Mouse (Mus musculus): ENCODE results near the gene Zfp568.

Zfp568 gene

GRCm38 (mm10) chr7:29992698-29993097 lies 8.9 kb downstream of the Zfp568 start:
- no peak for DNase-seq

GRCm38 (mm10) chr7:29993340-29993739 lies 9.6 kb downstream of the Zfp568 start:
- DNase-seq: no peak

DNA sequence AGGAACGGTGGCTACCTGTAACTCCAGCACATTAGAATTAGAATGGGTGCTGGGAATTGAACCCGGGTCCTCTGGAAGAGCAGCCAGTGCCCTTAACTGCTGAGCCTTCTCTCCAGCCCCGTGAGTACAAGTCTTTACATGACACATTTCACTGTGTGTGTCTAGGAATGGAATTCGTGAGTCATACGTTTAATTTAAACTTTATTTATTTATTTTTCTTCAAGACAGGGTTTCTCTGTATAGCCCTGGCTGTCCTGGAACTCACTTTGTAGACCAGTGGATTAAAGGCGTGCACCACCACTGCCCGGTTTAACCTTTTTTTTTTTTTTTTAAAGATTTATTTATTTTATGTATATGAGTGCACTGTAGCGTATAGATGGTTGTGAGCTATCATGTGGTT lies 11.4 kb downstream of the Zfp568 start:
- no peak for DNase-seq

- DNase-seq: no peak
Observed at GRCm38 (mm10) chr7:30000601-30001000, 16.8 kb downstream of the Zfp568 start.

- no peak for DNase-seq
Observed at GRCm38 (mm10) chr7:30007601-30008000, 23.8 kb downstream of the Zfp568 start.

GRCm38 (mm10) chr7:30008020-30008690 lies 24.4 kb downstream of the Zfp568 start:
- DNase-seq: no peak

GRCm38 (mm10) chr7:30009321-30010085 lies 25.7 kb downstream of the Zfp568 start:
- DNase-seq: peak; percentile 45

DNA sequence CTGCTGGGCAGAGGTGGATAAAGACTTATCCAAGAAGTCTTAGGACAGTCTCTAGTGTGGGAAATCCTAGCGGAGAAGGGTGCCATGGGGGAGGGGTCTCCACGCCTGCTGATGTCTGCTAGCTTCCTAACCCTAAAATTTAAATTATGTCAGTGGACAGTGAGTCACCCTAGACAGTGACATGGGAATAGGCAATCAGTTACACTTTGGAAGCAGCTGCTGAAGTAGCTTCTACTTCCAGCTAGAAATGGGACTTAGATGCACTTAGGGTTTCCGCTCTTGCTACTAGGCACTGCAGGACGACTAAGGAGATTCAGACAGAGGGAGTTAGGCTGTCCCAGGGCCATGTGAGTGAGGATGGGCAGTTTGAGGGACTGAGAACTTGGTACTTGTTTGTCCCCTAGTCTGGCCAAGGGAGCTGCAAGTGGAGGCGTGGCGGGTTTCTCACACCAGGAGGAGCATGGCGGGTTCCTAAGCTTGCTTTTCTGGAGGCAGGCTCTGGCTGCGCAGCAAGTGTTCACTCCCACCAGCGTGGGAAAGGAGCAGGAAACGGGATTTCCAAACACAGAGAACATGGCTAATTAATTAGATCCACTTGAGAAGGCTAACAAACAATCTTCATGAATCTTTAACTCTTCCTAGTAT lies 26.9 kb downstream of the Zfp568 start:
- peak; percentile 27 for DNase-seq

- peak; percentile 65 for DNase-seq
Observed at GRCm38 (mm10) chr7:30012956-30013363, 29.2 kb downstream of the Zfp568 start.

DNA sequence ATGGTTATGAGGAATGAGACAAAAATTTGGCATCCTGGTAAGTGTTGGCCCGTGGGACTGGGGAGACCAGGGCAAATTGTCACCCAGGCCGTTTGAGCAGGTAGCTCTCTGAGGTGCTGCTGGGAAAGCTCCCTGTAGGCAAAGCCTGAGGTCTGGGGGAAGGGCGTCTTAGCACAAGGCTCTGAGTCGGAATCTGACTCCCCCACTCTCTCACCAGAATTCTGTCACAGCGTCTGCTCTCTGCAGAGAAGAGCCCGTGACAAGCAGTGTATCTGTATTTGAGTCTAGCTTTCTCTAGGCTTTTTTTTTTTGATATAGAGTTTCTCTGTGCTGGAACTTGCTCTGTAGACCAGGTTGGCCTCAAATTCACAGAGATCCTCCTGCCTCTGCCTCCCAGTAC lies 33.5 kb downstream of the Zfp568 start:
- DNase-seq: no peak

DNA sequence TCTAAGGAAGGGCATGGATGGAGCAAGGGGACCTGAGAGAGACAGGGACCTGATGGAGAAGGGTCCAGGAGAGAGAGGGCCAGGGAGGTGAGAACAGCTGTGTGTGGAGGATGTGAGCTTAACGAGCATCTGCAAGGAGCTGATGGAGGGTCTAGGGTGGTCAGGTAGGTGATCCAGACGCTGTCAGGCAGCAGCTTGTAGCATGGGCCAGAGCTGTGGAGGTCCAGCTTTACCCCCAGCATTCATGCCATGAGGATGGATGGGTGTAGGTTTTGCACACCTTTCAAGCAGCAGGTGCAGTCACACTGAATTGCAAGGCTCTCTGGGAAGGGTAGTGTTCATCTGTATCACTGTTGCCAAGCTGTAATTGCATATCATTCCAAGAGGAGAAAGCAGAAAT lies 35.8 kb downstream of the Zfp568 start:
- no peak for DNase-seq

DNA sequence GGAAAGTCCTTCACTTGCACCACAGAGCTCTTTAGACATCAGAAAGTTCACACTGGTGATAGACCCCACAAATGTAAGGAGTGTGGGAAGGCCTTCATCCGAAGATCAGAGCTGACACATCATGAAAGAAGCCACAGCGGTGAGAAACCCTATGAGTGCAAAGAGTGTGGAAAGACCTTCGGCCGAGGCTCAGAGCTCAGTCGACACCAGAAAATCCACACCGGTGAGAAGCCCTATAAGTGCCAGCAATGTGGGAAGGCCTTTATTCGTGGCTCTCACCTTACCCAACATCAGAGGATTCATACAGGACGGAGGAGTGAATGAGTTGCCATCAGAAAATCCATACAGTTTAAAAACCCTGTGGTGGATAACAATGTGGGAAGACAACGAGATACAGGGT lies 39.6 kb downstream of the Zfp568 start:
- DNase-seq: no peak

- no peak for DNase-seq
Observed at GRCm38 (mm10) chr7:30023800-30024199, 40.0 kb downstream of the Zfp568 start.

GRCm38 (mm10) chr7:30025358-30025757 lies 41.6 kb downstream of the Zfp568 start:
- no peak for DNase-seq

- no peak for DNase-seq
Observed at GRCm38 (mm10) chr7:30027331-30027730, 43.6 kb downstream of the Zfp568 start.

- DNase-seq: no peak
Observed at GRCm38 (mm10) chr7:30028572-30028971, 44.8 kb downstream of the Zfp568 start.

DNA sequence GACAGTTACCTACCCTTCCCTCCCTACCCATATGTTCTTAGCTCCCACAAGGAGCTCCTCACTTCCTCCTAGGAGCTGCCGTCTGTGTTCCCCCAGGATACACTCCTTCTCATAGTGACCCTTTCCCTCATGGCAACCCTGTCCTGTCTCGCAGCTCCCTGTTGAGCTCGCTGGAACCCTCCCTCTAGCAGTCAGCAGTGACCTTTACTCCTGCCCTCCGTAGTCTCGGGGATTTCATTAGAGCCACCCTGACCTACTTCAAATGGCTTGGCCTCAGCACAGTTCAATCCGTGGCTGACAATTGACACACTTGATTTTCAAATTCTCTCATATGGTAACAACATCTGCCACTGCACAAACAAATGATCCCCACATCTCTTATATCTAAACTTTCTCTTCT lies 46.9 kb downstream of the Zfp568 start:
- DNase-seq: no peak

GRCm38 (mm10) chr7:30031379-30031778 lies 47.6 kb downstream of the Zfp568 start:
- no peak for DNase-seq

- DNase-seq: no peak
Observed at GRCm38 (mm10) chr7:30034331-30034730, 50.6 kb downstream of the Zfp568 start.

- no peak for DNase-seq
Observed at GRCm38 (mm10) chr7:30044354-30044753, 60.6 kb downstream of the Zfp568 start.

GRCm38 (mm10) chr7:30048126-30048525 lies 64.4 kb downstream of the Zfp568 start:
- no peak for DNase-seq

- DNase-seq: peak; percentile 93
Observed at GRCm38 (mm10) chr7:30050882-30051548, 67.3 kb downstream of the Zfp568 start, which contains the start of gene Zfp14. Gene Zfp14 (minus strand): TSS chr7:30051380.

DNA sequence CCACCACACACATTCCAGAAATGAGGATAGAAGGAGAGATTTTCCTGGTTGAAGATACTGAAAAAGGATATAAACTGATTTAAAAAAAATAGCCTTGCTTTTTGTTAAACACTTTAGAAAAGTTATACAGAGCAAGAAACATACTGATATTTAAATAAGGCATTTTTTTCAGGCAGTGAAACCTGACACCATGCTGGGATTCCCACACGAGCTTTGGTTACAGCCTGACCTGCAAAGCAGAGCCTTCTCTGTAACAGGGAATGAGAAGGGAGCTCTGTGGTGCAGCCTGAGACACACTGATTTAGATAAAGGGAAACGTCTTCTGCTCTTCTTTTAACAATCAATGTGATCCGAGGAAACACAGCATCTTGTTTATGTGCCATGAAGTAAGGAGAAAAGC lies 69.8 kb downstream of the Zfp568 start:
- DNase-seq: no peak
